Mouse (Mus musculus) stomach, postnatal 0 days (tissue): Measurements from ENCODE around the gene E2f6.

Experiments
- CTCF ChIP-seq: IDR thresholded peaks from 2 replicates; pipeline ENCODE4 v1.5.1; 2016; ENCODE audit warnings: antibody characterized with exemption, low read depth, mild to moderate bottlenecking, moderate library complexity
- EP300 ChIP-seq: optimal IDR thresholded peaks from 2 replicates; pipeline ENCODE3; 2016; ENCODE audit warnings: antibody characterized with exemption

DNA sequence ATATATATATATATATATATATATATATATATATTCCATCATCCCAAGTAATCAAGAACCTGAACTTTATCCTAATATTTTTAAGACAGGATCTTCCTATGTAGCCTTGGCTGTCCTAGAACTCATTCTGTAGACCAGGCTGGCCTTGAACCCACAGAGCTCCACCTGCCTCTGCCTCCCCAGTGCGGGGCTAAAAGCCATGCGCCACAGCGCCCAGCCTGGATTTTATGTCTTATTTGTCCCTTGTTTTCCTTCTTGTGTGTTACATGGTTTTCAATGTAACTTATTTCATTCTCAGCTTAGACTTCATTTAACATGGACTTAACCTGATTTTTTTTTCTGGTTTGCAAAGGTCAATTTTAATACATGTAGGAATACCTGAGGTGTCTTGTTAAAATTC, 49.3 kb upstream of the E2f6 start:
- TF ChIP-seq CTCF (no peak), EP300 (no peak)
